Mouse (Mus musculus) E14TG2a.4 (cell line): ENCODE results near the gene Smyd3.

Experiments used
- CTCF ChIP-seq: conservative IDR thresholded peaks from 2 replicates; pipeline ENCODE4 v1.5.1; 2014; ENCODE audit warnings: low read length
- NANOG ChIP-seq: IDR thresholded peaks from 2 replicates; pipeline ENCODE4 v1.6.1; 2014; ENCODE audit warnings: borderline replicate concordance, low read length, mixed read lengths

DNA sequence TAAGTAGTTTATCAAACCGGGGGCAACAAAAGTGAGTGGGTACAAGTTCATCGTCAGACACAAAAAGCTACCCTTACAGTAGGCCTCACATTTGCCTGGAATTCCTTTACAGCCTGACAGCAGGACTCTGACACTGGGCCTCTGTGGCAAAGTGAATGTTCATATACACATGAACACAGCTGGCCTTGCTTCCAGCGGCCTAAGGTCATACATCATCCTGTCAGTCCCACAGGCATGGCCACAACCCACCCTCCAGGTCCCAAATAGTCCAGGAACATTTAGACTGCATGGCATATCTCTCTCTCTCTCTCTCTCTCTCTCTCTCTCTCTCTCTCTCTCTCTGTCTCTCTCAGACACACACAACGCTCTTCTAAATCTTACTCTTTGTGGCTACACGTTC, 208.4 kb downstream of the Smyd3 start:
- TF ChIP-seq CTCF (no peak), NANOG (no peak)
